Mouse (Mus musculus) liver, embryonic 14.5 days (tissue): Measurements from ENCODE around the gene Tmem255a.
A peak's percentile ranks its signal among the peaks of the same experiment; 100 is the strongest.

ENCODE experiments used
- CTCF ChIP-seq: IDR thresholded peaks from 2 replicates; pipeline ENCODE4 v1.5.1; 2016; ENCODE audit warnings: antibody characterized with exemption, low read depth, control low read depth
- EP300 ChIP-seq: IDR thresholded peaks from 2 replicates; pipeline ENCODE4 v1.6.1; 2016; ENCODE audit warnings: antibody characterized with exemption, low read depth

GRCm38 (mm10) chrX:38249640-38250351 lies 2.4 kb downstream of the Tmem255a start:
- TF ChIP-seq CTCF (peak; percentile 65), EP300 (no peak)
